Mouse (Mus musculus) kidney, embryonic 15.5 days (tissue): ENCODE measurements at regions not wholly inside any gene's neighbourhood (a gene's known extent, or its start where the extent isn't known, plus 50 kb on each side); places are given as distances from the start of the nearest gene placed in this dataset.
"Not testable (repeated sequence)": the region's sequence is repeated elsewhere in the genome, so short reads cannot be mapped to it uniquely, and the experiment has no call there.

Source experiments
- ATAC-seq: fragments of 200-750 bp; cut with Nextera tagmentation; replicated peaks from 2 replicates; pipeline ENCODE4 v1.8.0; 2017; ENCODE audit warnings: moderate TSS enrichment; ENCODE audit not compliant: low FRiP score
- H3K27ac ChIP-seq: fragments of 300-500 bp; sonication (generic); 2 replicates; pipeline ENCODE4 v1.5.1; 2015; ENCODE audit warnings: mild to moderate bottlenecking, inconsistent platforms
- H3K27me3 ChIP-seq: fragments of 300-500 bp; sonication (generic); 2 replicates; pipeline ENCODE4 v1.6.1; 2015; ENCODE audit warnings: inconsistent platforms
- H3K36me3 ChIP-seq: fragments of 300-500 bp; sonication (generic); 2 replicates; pipeline ENCODE4 v1.6.1; 2015; ENCODE audit warnings: inconsistent platforms
- H3K4me1 ChIP-seq: fragments of 300-500 bp; sonication (generic); 2 replicates; pipeline ENCODE4 v1.6.1; 2015; ENCODE audit warnings: inconsistent platforms
- H3K4me2 ChIP-seq: fragments of 300-500 bp; sonication (generic); 2 replicates; pipeline ENCODE4 v1.6.1; 2015; ENCODE audit warnings: moderate library complexity, mild to moderate bottlenecking, inconsistent platforms
- H3K4me3 ChIP-seq: fragments of 300-500 bp; sonication (generic); replicated peaks from 2 replicates; pipeline ENCODE4 v1.5.1; 2015; ENCODE audit warnings: mild to moderate bottlenecking, inconsistent platforms
- H3K9ac ChIP-seq: fragments of 300-500 bp; sonication (generic); 2 replicates; pipeline ENCODE4 v1.6.1; 2015; ENCODE audit warnings: mild to moderate bottlenecking, inconsistent platforms
- H3K9me3 ChIP-seq: fragments of 300-500 bp; sonication (generic); replicated peaks from 2 replicates; pipeline ENCODE4 v1.6.1; 2016; ENCODE audit warnings: inconsistent platforms
- WGBS: fragments of 180-500 bp; shearing (Covaris S2); methylation state at CpG from one replicate; pipeline ENCODE4 v1.1.7; 2015; ENCODE audit warnings: mixed read lengths; 5-methylcytosine and 5-hydroxymethylcytosine counted together

DNA sequence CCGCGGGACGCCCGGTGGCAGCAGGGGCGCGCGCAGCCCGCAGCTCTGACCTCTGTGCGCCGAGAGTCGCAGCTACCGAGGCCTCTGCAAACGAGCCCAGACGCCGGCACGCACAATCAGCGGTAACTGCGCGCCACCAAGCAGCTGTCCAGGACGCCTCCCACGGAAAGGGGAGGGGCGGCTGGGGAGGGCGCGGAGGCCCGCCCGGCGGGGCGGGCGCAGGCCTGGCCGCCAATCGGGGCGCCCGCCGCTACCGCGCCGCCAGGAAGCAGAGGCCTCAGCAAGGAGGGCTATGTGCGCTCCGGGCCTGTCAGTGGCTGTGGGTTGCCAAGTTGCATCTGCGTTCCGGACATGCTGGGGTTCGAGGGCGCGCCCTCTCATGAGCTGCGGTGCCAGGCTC, 613.3 kb upstream of the Ywhaq start:
- not testable (repeated sequence) for H3K9me3 ChIP-seq, H3K27me3 ChIP-seq, H3K27ac ChIP-seq, H3K9ac ChIP-seq, H3K36me3 ChIP-seq, H3K4me1 ChIP-seq
- H3K4me2 ChIP-seq = peak overlapping the region; percentile 54
- 4% methylated on average over 32 of the region's 45 CpGs for WGBS
- H3K4me3 ChIP-seq = peak overlapping the region; percentile 34
- ATAC-seq = 0 out of 2 replicates have a peak, but pooled peaks have one; percentile 40

DNA sequence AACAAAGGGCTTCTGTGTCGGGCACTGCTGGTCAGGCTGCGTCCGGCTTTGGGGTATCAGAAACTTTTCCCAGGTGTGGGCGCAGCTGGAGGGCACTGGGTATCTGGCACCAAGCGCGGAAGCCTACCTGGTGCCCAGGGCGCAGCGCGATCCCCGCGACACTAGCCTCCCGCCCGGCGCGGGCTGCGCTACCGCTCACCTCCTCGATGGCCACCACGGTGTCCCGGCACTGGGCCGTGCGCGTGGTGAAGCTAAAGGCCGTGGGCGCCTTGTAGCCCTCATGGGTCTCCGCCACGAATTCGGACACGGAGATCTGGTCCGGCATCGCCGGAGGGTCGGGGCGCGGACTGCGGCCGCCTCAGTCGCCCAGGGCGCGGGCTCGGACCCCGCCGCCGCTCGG, 612.8 kb upstream of the Ywhaq start:
- peak overlapping the region; percentile 34 for H3K4me3 ChIP-seq
- not testable (repeated sequence) for H3K27ac ChIP-seq, H3K36me3 ChIP-seq, H3K9me3 ChIP-seq, H3K9ac ChIP-seq, H3K27me3 ChIP-seq, H3K4me1 ChIP-seq, ATAC-seq
- H3K4me2 ChIP-seq = peak overlapping the region; percentile 54
- WGBS = 13% methylated on average over 40 of the region's 45 CpGs
